Mouse (Mus musculus): ENCODE measurements around the gene Rpf1. TPM values are rescaled to one million over a fixed set of nuclear protein-coding genes. Genes with fewer than 3 reads are reported as not detected.

Gene Rpf1
- 10 to 100 TPM; 10.1 to 13.6 (median 11.7) TPM for total RNA-seq (2022)

DNA sequence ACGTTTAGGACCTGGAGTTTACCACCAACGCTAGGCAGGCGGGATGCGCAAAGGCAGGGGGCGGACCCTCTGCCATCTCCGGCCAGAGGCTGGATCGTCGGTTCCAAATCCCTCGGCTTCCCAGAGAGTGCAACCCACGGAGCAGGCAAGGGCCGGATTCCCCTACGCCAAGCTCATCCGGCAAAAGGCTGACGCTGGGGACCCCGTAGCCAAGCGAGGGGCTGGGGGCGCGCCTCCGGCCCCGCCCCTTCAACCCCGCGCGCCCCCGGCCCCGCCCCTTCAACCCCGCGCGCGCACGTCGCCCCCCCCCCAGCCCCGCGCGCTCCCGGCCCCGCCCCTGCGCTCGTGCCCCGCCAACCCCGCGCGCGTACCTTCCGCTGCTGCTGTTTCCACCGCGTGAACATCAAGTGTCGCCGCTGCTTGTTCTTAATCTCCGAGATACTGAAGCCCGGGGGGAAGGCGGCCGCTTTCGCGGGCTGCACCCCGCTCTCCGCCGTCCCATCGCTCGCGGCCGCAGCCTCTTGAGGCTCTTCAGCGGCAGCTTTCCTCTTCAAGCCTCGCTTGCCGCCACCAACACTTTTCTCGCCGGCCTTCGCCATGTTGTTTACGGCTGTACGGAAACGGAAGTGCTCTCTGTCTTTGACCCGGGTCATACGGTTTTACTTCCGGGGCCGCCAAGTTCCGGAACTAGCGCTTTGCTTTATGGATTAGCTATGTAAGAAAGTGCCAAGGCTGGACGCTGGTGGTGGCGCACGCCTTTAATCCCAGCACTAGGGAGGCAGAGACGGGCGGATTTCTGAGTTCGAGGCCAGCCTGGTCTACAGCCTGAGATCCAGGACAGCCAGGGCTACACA, at the start of gene Rpf1:
Gene Rpf1, minus strand, starts transcription at position 632 of the 854 bp plus-strand sequence.
- peak; percentile 83 to 87 for DNase-seq (ENCODE audit: low spot score in 2 of 2)

DNA sequence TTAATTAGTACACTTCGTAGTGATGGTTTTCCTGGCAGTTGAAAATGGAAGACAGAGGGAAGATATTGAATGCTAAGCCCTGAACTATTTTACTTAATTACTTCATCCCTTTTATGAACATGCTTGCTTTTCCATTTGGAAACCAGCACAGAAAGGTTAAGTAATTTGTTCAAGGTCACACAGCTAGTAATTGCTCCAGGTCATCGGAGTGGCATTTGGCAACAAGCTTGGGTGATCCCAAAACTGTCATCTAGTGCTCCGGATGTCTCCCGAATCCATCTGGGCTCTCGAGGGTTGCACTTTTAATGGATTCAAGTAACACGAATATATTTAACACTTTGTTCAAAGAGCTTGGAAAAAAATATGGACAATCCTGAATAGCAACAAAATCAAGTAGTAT, 49.7 kb upstream of the Rpf1 start:
- no peak for DNase-seq (ENCODE audit: low spot score in 2 of 2)

DNA sequence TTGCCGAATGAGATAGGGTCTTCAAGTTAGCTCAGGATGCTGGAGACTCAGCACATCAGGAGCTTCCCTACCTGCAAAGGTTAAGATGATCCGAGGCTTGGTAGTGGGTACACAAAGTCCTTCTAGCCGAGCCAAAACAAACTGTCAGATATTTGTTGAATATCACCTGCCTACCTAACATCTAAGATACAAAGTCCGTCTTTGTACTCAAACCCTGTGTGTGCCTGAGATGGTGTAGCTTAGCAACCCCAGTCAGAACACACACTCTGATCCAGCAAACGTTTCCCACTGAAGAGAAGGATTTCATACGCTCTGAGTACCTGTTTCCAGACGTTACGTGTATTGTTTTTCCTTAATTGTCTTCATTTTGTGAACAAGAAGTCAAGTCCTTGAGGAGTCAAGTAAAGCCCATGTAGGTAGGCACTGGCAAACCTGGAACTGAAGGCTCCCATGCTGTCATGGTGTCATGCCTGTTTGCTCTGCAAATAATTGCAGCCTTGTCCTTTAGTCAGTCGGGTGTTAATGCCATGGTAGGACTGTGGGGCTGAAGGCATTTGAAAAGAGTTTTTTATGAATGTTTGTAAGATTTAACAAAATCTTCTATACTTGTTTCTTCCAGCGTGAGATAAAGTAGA, 49.0 kb upstream of the Rpf1 start, which contains the start of gene Uox:
Gene Uox, plus strand, starts transcription at position 279 of the 635 bp plus-strand sequence.
- no peak for DNase-seq (ENCODE audit: low spot score in 2 of 2)

DNA sequence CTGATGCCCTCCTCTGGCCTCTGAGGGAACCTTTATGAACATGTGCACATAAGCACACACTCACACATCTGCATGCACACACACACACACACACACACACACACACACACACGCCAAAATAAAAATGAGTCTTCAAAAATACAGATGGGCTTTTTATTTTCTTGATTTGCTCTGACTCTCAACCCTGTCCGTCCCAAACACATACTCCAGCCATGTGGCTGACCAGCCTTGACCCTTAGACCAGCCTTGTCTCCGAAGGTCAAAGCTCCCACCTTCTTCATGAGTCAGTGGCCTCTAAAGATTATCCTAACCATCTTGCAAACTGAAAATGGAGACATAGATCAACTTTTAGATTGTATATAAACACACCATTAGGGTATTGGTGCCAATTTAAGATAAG, 48.4 kb upstream of the Rpf1 start:
- DNase-seq (ENCODE audit: low spot score in 2 of 2) = no peak

DNA sequence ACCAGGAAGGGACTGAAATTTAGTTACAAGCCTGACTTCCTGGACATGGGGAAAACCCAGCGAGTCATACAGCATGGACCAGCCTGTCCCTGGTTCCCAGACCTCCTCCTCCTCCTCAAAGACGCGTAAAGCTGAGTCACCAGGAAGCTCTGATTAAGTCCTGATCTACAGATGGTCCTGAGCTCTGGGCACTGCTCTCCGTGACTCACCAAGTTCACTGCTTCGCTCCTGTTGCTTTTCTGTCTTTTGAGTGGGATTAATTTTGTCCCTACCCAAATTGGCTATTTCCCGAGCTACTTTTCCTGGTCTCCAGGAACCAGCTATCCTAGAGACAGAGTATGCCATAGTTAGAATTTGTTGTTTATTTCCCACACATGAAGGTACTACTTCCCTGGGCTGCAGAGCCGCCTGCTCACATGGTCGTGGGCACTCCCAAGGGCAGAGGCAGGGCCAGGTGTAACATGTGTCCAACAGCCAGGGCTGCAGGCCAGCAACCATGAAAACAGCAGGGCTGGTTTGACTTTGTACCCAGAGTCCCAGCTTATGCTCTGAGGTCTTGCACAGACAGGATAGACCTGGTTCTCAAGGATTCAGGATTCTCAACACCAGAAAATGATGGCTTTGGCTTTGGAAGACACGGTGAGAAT, 46.8 kb upstream of the Rpf1 start:
- no peak for DNase-seq (ENCODE audit: low spot score in 2 of 2)

DNA sequence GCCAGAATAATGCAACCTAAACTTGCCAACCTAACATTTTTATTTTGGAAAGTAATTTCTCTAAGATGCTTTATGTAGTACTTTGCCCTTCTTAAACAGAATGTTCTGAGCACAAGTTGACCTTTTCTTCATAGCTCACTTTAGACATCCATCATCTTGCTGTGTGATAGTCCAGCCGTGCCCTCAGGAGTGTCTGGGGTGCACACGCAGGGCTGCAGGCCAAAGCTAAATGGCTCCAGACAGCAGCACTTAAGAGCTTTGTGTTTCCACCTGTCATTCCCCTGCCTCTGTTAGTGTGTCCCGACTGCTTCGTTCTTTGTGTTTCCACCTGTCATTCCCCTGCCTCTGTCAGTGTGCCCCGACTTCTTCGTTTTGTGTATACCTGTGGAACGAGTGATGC, 46.1 kb upstream of the Rpf1 start:
- no peak for DNase-seq (ENCODE audit: low spot score in 2 of 2)

DNA sequence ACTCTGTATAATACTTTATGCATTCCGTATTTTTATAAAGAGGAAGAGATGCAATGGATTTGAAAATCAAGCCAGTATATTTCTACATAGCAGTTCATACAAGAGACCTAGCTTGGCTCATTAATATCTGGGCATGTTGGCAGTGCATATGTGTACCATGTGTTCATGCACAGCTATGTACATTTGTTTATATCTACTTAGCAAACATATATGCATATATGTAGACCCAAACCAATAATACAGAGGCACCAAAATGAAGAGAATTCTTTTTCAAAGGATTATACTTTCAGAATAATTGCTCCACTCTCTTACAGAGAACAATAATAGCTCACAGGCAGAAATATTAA, 43.8 kb upstream of the Rpf1 start:
- no peak for DNase-seq (ENCODE audit: low spot score in 2 of 2)

DNA sequence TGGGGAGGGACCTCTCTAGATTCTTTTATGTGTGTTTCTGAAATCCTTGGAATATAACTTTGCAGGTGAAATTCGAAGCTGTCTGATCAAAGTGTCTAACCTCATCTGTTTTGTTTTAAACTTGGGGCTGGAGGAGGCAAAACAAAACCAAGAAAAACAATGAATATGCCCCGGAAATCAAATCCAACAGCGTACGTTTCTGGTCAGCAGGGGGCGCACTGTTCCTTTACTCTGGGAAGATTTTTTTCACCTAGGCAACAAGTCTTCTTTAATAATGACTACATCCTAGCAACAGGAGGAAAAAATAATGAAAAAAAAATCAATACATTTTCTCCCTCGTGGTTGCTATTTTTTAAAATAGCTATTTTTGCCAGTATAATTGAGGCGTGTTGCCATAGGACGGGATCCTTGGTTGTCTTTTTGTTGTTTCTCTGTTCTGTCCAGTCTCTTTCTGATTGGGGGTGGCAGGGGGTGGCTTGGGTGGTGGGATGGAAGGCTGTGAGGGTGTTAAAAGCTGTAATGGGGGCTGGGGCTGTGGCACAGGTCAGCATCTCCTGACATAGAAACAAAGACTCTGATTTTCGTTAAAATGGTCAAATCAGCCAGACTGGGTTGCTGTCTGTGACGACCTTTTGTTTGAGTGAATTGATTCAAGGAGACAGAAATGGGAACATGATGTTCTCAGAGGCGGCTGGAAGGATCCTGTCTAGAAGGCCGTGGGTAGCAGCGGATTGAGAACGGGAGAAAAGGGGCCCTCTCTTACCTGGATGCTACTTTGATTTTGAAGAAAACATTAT, 43.2 kb upstream of the Rpf1 start:
- peak; percentile 49 to 56 for DNase-seq (ENCODE audit: low spot score in 2 of 2)

DNA sequence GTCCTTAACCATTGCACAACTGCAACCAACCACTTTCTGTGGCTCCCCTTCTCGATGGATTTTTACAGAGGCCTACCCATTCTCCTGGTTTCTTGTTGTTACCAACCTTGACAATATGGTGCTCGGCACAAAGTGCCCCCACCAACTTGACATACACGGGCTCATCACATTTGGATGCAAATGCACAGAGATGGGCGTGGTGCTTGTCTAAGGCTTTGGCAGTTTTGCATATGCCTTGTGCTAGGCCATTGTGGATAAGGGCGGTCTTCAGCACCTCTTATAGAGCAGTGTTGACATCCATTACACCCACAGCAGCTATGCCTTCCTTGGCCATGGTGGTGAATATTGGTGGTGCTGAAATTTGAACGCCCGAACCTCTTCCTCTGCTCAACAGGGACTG, 41.7 kb upstream of the Rpf1 start:
- no peak for DNase-seq (ENCODE audit: low spot score in 2 of 2)

DNA sequence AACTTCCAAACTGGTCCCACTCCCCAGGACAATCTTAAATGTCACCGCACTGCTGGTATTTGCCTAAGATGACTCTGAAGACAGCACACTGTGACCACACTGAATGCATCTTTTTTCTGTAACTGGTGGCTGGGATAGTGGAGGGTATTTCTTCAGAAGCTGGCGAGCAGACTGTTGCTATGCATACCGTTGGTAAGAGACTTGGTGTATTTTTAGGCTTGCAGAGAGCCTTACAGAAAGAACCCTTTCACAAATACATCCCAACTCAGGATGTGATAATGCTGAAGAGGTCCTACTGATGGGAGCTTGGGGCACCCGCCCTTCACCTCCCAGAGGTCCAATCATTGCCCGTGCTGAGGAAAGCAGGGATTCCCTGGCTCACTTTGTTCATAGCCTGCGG, 36.3 kb upstream of the Rpf1 start:
- no peak for DNase-seq (ENCODE audit: low spot score in 2 of 2)

DNA sequence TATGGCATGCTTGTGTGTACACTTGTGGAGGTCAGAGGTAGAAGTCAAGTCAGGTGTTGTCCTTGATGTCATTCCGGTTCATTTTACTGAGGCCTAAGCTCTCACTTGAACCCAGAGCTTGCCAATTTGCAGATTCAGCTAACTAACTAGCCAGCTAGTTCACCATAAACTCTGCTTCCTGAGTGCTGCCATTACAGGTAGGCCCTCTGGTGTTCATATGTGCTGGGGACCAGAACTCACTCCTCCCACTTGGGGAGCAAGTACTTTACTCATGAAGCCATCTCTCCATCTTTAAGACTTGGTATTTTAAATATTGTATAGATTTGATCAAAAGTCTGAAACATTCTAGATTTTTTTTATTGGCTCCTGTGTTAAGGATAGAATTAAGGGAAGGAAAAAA, 35.3 kb upstream of the Rpf1 start:
- no peak for DNase-seq (ENCODE audit: low spot score in 2 of 2)

DNA sequence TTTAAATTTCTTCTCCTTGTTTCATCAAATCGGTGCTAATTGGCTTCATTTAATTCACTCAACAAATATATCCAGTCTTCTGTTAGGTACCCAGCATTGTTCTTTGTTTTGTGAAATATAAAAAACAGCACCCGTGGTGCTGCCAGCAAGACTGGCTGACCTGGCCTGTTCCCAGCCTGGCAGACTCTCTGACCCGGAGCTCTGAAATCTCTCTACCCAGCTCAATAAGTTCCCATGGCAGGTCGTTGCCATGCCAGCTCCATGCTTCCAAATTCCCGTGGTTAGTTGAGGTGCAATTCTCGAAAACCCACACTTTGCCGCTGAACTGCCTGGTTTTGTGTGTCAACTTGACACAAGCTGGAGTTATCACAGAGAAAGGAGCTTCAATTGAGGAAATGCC, 33.6 kb upstream of the Rpf1 start:
- no peak for DNase-seq (ENCODE audit: low spot score in 2 of 2)

DNA sequence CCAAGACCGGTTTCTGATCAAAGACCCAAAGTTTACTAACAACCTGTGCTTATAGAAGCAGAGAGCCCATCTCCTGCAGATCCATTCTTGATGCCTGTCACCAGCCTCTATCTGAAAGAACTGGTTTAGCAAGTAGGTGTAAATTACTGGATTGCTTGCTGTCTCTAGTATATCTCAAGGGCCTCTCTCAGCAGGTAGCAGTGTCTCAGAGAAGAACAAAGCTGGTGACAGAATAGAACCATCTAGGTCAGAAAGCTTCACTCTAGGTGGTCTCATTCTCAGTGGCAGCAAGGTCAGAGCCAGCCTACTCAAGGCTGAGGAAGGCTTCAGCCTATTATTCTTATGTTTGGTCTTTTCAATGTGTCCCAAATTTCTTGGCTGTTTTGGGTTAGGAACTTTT, 22.4 kb upstream of the Rpf1 start:
- DNase-seq (ENCODE audit: low spot score in 2 of 2) = no peak

DNA sequence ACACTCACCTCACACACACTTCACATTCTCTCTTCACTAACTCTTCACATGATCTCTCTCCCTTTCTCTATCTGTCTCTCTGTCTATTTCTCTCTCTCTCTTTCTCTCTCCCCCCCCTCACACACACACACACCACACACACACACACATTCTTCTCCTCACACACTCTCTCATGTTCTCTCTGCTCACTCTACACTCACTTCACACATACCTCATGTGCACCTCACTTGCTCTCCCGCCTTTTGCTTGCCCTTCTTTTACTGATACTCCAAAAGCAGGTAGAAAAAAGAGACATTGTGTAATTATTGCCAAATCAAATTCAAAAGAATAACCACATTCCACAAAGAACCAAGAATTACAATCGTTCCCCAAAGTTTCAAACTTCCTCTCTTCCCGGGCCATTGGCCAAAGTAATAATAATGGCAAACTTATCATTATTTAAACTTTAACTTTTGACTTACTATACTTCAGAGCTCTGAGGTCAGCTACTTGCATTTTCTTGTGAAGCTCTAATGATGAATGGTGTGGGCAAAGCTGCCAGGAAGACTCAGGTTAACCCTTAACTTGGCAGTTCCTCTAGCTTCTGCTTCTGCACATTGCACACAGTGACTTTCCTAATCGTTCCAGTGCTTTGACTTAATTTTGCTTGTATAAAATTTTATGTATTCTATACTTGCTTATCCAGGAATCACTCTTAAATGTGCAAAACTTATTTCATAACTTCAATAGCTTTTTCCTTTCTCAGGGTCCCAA, 19.5 kb upstream of the Rpf1 start:
- no peak for DNase-seq (ENCODE audit: low spot score in 2 of 2)

DNA sequence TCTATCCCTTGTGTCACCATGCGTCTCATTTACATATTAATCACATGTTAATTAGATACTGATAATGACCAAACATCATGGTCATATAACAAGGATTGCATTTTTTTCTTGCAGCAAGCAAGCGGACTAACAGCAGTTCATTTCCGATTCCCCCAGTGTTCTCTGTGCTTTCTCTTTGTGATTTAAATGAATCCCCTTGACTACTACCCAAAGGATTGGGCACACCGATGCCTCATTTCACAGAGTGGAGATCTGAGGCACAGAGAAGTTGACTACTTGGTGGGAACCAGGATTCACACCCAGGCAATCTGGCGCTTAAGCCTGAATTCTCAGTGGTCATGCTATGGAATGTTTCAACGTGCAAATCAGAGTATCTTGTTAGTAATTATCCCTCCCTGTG, 13.8 kb upstream of the Rpf1 start:
- DNase-seq (ENCODE audit: low spot score in 2 of 2) = no peak

DNA sequence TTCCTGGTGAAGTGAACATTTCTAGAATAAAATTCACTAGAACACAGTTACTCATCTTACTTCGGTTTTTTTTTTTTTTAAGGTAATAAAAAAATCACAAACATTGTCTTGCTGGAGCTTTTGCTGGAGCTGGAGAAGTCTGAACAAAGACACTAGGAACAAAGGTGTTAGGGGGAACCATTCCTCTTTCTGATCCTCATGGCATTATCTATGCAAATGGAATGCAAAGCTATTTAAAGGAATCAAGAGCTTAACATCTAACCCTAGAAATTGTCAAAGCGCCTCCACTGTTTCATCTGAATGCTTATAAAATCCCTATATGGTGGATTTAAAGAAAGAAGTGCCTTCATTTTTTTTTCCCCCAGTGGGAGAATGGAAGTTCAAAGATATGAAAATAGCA, 7.1 kb upstream of the Rpf1 start:
- DNase-seq (ENCODE audit: low spot score in 2 of 2) = no peak

DNA sequence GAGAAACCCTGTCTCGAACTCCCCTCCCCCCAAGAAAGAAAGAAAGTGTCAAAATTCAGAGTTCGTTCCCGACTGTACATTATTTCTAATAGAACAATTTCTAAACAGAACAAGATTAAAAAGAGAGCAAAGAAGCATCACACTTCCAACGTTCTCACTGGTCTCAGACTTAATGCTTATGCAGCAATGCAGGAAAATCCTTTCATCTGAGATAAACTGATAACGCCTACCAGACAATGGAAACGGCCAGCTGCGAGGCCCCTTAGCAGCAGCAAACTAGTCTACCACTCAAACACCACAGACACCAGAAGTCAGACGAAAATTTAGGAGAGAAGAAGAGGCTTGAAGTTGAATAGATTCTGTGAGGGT, 407 bp upstream of the Rpf1 start:
- DNase-seq (ENCODE audit: low spot score in 2 of 2) = no peak

DNA sequence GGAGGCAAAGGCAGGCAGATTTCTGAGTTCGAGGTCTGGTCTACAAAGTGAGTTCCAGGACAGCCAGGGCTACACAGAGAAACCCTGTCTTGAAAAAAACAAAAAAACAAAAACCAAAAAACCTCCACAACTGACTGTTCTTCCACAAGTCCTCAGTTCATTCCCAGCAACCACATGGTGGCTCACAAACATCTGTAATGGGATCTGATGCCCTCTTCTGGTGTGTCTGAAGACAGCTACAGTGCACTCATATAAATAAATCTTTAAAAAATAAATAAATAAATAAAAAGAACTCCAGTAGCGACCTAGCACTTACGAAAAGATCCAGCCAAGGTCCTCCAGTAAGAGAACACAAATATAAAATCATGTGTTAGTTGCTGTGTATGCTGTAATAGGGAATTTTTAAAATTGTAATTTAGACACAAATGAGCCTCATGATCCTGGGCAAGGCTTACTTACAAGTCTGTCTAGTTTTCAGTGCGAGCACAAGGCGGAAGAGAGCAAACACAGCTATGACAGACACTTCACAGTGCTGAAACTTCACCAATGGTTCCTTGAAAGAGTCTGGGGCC, 917 bp downstream of the Rpf1 start:
- DNase-seq (ENCODE audit: low spot score in 2 of 2) = no peak

DNA sequence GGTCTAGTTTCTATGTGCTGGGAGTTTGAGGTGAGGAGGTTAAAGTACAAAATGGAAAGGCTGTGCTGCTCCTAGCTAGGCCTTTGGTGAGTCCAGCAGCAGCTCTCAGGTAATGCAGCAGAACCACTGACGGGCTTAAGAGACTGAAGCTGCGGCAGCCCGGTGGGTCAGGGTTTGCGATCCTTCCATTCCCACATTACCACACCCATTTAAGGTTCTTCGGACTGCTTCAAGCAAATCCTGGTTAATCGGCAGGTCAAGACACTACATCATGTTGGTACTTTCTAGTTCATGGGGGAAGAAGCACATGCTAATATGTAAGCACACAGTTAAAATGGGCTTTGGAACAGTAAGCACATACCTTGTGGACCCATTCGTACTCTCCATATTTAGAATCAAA, 14.5 kb downstream of the Rpf1 start:
- DNase-seq (ENCODE audit: low spot score in 2 of 2) = no peak

DNA sequence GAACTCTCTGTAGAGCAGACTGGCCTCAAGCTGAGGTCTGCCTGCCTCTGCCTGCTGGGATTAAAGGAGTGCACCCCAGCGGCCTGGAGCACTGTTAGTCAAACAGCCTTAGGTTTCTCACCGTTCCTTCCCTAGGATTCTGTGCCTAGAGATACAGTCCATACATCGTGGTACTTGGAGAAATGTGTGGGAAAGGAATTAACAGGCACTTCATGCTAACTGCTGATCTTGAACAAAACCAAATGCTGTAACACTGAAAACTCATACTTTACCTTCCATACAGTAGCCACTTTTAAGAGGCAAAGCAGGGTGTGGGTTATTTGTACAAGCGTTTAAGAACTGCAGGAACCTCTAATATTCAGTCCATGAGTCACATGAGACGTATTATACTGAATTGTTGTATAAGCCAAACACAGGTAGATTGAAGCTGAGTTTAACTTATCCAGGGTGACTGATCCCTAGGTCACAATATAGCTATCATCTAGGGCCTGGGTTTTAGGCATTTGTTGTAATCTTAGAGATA, 19.6 kb downstream of the Rpf1 start:
- DNase-seq (ENCODE audit: low spot score in 2 of 2) = no peak

DNA sequence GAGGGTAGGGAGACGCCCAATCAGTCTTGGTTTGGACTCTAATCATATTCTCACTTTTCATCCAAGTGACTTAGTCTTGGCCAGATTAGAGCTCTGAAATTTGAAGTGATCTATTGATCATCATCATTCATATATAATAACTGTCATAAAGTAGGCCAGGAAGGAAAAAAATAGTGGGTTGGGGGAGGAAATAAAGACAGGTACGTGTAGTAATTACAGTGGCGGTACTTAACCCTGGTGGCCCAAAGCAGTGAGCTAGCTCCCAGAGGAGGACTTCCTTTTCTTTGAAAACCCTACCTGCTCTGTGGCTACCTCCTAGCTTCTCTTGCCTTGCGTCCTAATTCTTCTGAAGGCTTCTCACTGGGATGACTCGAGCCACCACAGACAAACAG, 20.4 kb downstream of the Rpf1 start:
- no peak for DNase-seq (ENCODE audit: low spot score in 2 of 2)

All from gastrocnemius, adult 8-10 months (tissue).